Mouse (Mus musculus) adrenal gland, postnatal 4 days (tissue): ENCODE data around the gene Lzts2. TPM values are rescaled to one million over a fixed set of nuclear protein-coding genes. Genes with fewer than 3 reads are reported as not detected.
A peak's percentile ranks its signal among the peaks of the same experiment; 100 is the strongest.

Source experiments
- DNase-seq, 2 experiments: peaks; one replicate each; pipeline ENCODE4 v3.0.0; 2021 to 2022; ENCODE audit warnings: low spot score in 2 of 2, mixed read lengths in 2 of 2
- total RNA-seq, 2 experiments: library from RNA; stranded (reverse); gene quantifications; 2 replicates each; pipeline ENCODE4 v1.2.3; 2021

Lzts2 gene
- total RNA-seq, 2 experiments from 2014 or later: 107 to 119 TPM

DNA sequence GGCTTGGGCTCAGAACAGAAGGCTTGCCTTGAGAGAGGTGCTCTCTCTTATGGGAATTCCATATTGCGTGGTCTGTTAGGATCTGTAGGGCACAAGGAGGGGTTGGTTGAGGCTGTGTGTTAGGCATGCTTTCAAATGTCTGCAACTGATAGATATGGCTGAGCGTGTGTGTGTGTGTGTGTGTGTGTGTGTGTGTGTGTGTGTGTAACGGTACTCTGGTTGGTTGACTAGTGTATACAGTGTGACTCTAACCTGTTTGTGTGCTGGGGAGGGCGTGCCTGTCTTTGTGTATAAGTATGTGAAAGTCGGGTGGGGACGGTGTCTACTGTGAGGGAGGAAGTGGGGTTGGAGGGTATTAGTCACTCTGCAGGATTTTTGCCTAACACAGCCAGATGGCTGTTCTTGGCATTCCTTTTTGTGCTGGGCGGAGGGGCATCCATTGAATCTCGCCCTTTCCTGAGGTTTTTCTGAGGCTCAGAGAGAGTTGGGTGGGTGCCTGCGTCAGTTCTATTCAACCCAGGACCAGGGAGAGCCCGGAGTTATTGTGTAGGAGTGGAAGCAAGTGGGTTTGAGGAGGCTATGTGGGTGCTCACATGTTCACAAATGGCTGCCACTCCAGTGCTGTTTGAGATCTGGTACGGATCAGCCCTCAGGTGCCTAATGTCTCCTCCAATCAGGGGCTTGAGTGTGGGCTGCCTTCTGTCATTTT lies 33.9 kb downstream of the Lzts2 start:
- DNase-seq: no peak

DNA sequence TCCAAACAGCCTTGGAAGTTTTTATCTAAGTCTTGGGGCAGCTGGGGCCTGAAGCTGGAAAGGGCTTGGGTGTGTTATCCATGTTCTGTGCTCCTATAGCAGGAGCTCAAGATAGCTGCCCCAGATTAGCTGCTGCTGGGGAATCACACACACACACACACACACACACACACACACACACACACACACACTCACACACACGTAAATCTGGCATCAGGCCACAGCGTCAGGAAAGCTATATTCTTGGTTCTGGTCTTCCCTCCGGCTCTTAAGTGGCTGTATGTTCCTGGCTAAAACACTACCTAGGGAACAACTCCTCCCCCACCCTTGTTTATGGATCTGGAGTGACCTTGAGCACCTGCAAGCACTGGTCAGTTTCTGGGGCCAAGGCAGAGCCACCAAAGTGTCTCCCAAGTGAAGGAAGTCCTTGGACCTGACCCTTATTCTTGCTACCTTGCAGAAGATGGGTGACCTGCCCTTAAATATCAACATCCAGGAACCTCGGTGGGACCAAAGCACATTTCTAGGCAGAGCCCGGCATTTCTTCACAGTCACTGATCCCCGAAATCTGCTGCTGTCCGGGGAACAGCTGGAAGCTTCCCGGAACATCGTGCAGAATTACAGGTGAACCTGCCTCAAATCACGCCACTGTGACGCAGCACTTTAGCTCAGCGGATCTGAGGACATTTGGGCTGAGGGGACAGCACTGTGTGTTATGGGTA lies 34.6 kb downstream of the Lzts2 start:
- DNase-seq: no peak

DNA sequence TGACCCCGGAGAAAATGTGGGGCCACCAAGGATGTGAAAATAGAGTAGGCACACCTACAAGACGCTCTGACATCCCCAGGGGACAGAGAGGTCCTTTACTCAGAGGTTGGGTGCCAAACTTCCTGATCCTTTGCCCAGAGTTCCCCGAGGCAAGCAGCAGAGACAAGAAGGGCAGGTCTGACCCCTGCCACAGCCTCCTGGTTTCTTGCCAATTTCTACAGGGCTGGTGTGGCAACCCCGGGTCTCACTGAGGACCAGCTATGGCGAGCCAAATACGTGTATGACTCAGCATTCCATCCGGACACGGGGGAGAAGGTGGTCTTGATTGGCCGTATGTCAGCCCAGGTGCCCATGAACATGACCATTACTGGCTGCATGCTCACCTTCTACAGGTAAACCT lies 35.3 kb downstream of the Lzts2 start:
- no peak for DNase-seq

DNA sequence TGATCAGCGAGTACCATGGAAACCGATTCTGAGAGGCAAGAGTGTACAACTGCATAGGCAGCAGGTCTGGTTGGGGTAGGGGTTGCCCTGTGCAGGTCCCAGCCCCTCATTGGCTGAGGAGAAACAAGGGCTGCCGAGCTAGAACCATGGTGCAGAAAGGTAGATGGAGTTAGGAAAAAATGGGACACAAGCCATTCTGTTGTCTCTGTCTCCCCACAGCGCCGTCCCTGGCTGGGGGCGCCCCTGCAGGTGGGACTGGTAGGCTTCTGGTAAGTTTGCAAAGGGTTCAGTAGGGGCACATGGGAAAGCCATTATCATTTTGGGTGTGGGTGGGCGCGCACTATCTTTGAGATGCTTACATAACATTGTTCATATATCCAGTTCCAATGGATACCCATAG lies 39.2 kb downstream of the Lzts2 start:
- no peak for DNase-seq

DNA sequence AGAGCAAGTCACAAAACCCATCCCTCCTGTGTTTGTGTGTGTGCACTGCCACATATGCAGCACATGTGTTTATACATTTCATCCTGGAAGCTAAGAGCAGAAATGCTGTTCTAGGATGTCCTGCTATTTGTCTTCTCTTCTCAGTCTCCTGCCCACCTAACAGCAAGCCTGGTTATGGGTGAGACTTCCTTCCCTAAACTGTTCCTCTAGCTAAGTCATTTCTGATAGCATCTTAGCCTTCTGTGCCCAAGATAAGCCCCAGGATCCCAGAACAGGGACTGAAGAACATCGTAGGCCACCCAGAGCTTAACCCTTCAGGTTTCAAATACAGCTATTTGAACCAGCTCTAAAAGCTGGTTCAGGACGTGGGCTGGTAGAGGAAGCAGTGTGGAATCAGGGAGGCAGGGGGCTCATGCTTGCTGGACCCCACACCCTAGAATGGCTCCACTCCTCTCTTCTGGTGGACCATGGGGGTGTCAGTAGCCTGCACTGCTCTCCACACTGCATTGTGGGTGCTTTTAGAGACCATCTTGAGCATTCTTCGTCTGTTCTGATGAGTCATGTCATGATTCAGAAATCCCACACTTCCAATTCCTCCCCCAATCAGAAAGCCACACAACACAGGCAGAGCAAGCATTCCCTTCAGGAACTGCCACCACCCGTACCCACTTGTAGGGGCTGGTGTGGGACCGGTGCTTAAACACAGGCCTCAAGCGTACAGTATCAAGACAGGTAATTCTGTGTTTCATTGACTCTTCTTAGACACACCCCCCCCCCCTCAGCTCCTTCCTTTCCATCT lies 40.9 kb downstream of the Lzts2 start:
- DNase-seq: no peak

DNA sequence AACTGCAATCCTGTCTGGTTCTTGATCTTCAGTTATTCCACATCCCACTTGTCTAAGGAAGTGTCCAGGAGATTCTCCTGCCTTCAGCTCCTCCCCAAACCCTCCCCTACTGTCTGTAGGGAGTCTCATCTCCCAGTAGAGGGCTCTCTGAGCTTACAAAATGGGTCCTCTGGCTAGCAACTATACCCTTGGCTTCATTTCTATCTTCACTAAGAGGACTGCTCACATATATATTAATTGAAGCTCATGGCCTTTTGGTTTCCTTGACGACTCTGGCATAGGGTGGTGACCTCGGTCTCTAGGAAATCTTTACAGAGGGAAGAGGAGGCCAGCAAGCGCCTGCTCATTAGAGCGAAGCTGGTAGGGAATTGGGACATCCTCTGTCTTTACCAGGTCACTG lies 42.1 kb downstream of the Lzts2 start:
- no peak for DNase-seq

DNA sequence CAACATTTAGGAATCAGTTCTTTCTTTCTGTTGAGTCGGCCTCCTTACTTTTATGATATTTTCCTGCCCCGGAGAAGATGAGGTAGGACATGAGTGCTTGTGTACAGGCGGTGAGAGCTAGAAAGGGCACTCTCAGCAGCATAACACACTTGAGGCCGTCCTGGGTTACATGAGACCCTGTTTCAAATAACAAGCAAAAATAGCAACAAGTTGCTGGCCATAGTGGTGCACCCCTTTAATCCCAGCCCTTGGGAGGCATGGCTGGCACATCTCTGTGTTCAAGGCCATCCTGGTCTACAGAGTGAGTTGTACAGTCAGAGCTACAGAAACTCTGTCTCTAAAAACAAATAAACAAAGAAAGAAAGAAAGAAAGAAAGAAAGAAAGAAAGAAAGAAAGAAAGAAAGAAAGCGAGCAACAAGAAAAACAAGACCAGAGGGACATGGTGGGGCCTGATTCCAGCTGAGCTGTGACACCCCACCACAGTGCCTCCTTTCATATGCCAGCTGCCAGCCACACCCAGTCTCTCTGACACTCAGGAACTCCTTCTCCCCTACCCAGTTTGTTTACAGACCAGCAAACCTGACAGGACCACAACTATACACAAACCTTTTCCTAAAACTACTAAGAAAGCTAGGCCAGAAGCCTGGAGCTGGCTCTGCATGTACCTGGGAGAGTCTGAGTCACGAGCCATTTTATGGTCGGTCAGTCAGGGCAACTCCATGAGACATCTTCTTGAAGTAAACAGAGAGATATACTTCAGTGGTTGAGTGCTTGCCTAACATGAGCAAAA lies 42.9 kb downstream of the Lzts2 start:
- no peak for DNase-seq

DNA sequence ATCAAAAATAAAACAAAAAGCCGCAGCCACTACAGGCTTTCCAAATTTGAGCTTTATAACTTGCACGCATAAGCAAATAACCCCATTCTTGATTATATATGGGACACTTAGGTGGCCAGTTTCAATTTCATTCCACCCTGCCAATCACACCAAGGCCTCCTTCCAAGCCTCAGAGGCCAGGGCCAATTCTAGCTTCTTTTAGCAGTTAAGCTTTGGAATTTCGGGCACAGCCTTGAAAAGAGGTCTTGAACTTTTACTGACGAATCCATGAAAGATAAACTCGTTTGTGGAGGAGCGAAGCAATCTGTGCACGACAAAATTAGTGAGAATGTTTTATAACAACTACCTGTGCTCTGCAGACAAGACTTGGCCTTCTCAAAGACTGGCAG lies 43.5 kb downstream of the Lzts2 start:
- no peak for DNase-seq

DNA sequence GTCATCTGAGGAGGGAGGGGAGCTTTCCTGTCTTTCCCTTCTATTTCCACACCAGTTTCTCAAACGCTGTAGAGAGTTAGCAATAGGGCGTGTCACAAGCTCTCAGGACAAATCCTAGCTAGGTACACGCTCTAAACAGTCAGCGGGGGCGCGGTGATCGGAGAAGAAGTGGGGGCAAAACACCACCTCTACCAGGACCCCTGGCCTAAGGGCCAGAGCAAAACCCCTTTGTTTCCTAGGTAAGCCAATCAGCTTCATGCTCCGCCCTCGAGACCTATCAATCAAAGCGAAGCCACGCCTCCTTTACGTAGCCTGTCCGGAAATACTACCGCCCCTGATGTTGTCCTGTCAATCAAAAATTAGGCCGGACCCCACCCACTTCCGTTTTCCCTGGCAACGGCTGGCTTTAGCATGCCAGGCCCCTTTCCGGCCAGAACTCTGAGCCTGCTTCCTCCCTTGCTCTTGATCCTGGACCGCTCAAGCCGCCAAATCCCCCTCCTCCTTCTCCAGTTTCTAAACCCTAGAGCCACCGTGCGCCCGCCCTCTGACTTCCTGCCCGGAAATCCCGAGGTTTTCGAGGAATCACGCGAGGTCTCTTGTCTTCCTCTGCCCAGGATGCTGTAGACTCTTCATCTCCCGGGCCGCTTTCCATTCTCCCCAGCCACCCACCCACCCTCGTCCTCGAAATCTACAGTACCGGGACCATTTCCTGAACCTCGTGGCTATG lies 44.1 kb downstream of the Lzts2 start:
- peak; percentile 42 to 79 for DNase-seq

DNA sequence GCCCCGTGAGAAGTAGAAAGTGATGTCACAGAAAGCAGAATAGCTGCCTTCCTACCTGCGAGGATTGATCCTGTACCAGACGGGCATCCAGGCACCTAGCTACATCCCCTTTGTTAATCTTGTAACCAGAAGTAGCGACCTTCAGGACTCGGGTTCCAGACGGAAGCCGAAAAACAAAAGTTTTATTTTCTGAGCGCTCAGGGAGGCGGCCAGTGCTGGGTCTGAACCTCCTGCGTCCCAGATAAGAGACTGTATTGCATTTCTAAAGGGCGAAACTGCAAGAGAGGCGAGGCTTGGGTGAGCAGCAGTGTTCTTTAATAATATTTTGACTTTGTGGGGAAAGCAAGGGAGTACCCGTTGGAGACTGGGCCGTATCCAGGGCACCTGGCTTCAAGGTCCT lies 44.6 kb downstream of the Lzts2 start:
- no peak for DNase-seq

DNA sequence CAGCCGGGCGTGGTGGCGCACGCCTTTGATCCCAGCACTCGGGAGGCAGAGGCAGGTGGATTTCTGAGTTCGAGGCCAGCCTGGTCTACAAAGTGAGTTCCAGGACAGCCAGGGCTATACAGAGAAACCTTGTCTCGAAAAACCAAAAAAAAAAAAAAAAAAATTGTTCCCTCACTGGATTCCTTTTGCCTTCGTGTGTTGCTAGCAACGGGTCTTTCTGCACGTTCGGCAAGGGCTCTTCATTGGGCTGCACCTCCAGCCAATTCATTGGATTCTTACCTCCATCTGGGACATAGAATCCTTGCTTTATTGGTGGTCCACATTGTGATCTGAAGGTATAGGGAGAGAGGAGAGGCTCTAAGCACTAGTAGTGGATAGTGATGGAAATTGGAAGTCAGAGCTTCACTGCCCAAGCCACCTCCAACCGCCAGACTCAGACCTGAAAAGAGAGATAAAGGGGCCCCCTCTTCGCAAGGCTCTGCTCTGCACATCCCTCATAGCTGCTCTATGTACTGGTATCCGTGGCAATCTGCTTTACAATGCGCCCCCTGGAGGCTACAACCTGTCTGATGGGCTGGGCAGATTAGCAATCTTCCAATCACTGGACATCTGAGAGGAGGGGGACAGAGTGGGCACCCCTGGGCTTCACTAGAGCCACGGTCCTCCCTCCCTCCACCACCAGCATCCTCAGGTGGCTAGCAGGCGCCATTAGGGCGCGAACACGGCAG lies 49.5 kb downstream of the Lzts2 start:
- no peak for DNase-seq

DNA sequence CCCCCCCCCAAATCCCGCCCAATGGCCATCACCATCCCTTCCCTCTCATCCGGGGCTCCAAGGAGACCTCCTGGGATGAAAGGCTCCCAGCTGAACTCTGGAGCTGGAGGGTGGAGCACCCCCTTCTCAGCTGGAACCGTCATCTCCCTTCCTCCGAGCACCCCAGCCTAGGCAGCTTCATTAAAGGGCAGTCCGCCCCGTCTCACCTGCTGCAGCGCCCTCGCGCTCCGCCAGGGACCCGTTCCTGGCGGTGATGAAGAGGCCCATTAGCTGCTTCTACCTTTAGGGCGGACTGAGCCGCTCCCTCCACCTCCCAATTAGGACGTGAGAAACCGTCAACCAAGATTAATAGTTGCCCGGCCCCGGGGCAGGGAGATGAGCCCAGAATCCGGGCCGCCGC lies 51.0 kb downstream of the Lzts2 start:
- no peak for DNase-seq

DNA sequence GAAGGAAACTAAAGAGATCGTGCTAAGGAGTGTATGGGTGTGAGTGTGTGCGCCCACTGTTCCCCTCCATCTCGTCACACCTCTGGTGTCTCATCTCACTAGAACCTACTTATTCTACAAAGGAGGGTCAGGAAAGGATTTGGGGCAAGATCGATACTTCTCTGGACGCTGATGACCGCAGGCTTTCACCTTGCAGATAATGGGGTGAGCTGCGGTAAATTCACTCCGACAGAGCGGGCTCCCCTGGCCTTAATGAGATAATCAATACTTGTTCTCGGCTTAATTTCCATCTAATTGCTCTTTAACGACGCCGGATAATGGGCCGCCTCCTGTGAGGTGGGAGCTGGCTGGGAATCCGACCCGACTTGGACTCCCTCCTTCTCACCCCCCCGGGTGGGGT lies 53.0 kb downstream of the Lzts2 start:
- no peak for DNase-seq

DNA sequence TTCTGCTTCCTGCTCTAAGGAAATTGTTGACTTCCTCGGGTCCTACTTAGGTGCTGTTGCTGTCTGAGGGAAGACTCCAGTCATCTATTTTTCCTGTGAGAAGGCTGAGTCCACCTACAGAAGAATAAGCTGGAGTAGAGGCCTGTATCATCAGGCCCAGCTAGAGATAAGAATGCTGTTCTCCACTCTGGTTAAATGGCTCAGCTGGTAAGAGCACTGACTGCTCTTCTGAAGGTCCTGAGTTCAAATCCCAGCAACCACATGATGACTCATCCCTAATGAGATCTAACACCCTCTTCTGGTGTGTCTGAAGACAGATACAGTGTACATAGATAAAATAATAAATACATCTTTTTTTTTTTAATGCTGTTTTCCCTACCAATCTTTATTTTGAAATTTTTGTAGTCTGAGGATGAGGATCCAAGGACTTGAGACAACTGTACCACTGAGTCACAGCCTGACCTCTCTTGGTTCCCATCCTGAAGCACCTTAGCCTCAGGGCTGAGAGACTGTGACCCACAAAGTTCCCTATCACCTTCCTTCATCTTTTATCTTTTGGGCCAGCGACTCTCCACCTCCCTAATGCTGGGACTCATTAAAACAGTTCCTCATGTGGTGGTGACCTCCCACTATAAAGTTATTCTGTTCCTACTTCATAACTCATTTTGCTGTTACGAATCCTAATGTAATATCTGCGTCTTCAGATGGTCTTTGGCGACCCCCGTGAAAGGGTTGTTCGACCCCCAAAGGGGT lies 53.7 kb downstream of the Lzts2 start:
- no peak for DNase-seq

DNA sequence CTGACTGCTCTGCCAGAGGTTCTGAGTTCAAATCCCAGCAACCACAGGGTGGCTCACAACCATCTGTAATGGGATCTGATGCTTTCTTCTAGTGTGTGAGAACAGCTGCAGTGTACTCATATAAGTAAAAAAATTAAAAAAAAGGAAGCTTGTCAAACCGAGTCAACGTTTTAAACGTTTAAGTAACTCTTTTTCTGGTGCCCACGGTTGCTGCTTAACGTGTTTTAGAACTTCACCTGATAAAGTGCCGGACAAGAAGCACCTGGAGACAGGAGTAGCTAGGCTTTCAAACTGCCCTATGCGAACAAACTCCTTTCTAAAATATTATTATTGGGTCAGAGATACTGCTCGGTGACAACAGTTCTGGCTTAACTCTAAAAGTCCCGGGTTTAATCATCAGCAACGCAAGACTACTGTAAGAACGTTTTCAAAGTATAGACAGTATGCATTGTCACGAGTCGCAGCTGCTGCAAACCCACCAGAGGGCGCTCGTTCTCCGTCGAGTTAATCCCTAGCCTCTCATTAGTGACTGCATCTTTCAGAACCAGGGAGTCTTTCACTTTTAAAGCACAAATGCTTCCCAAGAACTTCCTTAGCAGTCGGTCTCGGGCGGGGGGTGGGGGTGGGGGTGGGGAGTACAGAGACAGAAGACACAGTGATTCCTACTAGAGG lies 59.8 kb downstream of the Lzts2 start:
- peak; percentile 65 to 74 for DNase-seq

DNA sequence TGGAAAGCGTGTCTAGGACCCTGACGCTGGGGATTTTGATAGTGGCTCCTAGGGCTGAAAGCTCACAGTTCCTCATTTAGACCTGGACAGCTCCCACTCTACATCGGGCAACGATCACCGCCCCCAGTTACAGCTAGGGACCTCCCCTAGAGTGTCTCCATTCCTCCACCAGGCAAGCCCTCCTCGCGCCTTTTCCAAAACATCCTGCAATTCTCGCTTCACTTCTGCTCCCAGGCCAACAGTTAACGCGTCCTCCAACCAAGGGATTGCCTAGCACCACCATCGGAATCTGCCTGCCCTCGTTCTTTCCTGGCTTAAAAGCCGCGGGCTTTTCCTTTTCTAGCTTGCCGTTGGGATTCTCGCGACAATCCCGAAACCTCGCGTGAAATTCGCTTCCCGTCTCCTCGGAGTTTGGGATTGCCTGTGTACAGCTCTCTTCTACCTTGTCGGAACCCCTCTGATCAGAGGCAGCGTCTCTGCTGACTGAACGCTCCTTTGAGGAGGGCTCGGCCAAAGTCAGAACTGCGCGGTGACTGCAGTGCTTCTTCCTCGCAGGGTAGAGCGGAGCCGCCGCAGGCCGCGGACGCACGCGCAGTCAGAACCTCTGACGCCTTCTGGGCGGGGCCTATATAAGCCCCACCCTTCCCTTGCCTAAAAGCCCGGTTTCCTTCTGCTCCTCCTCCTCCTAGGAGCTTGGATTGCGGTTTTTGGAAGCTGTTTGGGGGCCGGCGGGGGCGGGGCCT lies 60.5 kb downstream of the Lzts2 start, which contains the start of gene Kazald1:
Kazald1 (plus strand) TSS at position 662 of the 743 bp plus-strand sequence.
- DNase-seq: peak; percentile 82 to 84

DNA sequence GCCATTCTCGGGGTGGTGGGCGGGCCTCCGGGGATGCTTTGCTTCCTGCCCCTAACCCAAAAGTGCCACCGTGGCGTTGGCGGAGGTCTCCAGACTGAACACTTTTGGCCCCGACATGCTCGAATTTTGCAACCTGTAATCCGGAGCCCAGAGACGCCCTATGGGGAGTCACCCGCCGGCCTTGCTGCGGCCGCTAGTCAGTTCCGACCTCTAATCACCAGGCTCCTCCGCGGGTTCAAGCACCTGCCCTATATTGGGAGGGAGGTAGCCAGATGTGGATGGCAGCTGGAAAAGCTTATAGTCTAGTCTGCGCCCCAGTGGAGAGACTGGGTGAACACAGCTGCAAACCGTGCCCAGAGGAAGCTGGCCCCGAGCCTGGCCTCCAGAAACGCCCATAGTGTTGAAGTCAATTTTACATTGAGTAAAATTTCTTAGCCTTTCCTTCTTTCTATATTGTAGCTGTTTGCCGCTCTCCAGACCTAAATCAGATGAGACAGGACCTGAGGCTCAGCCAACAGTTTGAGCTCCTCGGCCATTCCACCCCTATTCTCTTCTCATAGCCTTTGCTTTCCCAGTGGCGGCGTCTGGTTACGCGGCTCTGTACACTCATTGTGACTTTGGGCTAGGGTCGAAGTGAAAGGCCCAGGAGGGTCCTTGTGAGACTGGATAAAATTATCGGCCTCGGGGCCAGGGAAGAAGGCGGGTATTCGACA lies 61.3 kb downstream of the Lzts2 start:
- peak in 1 of 2 experiments; percentile 2 for DNase-seq
